Mouse (Mus musculus): Measurements from ENCODE around the gene Psenen. TPM values are rescaled to one million over a fixed set of nuclear protein-coding genes. Genes with fewer than 3 reads are reported as not detected.

Gene Psenen
- 130 to 155 TPM (median 145 TPM) in 4 replicates for total RNA-seq (2023; ENCODE audit: inconsistent age)

DNA sequence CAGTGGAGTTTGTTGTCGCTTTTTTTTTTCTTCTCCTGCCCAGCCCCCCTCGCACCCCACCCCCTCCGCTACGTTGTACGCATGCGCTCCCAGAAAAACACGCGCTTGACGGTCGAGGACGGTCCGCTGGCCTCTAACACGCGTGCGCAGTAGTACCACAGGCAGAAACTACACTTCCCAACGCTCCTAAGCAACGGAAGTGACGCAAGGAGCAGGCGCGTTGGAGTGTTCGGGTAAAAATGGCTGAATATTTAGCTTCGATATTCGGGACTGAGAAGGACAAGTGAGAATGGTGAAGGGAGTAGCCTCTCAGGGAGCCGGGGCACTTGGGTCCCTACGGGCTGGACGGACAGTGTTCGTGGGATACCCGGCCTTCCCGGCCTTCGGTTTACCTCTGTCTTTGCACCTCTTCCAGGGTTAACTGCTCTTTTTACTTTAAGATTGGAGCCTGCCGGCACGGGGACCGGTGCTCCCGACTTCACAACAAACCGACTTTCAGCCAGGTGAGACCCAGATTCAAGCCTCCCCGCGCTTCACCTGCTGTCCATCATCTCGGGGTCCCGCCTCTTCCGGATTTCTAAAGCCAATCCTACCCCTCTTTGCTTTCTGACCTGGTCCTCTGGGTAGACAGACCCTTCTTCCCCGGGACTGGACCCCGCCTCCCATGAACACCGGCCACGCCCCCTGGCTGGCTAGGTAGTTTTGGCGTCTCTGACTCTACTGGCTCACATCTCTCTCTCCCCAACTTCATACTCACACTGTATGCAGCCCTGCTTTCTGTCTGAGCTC is at the start of gene Psenen, which contains the start of the genes U2af1l4 and Gm49396:
Gene Psenen (minus strand): TSS at position 511 of the 789 bp plus-strand sequence.
Gene U2af1l4 (plus strand): TSS at position 185 of the 789 bp plus-strand sequence.
Gene Gm49396 (plus strand): TSS at position 228 of the 789 bp plus-strand sequence.

DNA sequence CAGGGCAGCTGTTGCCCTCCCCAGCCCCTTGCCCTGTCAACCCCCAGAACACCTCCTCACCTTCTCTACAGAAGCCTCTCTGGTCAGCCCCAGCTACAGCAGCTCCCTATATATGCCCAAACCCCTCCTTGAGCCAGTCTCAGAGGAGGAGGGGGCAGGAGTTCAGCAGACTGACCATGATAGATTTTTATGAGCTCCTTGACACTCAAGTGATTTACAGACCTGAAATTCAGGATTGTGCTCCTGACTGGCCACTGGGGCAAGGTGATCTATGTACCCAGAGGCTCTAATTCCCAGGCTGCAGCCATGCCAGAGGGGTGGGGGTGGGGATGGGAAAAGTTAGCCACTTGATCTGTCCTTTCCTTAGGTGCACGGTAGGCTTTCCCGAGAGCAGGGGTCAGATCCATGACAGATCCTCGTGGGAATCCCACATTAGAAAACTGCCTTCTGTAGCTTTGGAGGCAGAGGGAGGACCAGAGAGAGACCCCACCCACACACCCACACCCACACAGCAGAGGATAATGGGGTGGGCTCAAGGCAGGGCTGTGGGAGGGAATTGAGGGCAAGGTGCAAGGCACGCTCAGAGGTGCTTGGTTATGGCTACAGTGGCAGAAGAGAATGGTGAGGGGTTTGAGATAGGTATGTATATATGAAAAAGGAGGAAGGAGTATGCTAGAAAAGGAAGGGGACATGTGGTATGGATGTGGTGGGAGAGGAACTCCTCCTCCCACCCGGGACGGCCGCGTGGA is 49.4 kb upstream of the Psenen start, which contains the start of gene Upk1a:
Gene Upk1a (minus strand): TSS at position 194 of the 749 bp plus-strand sequence.

DNA sequence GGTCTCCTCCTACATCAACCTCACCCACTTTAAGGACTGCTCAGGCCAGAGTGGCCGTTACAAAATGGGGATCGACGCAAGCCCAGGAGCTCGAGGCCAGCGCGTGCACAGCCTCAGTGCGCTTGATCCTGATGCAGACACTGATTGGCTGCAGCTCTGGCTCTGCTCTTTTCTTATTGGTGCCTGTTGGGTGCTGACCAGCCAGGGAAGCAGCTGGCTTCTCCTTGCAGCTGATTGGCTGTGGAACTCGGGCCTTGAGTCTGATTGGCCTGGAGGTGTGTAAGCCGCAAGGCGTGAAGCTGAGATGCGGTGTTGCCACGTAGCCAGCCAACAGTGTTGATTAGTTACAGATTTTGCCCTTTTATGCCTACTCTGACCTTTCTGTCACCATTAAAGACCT is 35.4 kb upstream of the Psenen start, which contains the start of gene Zbtb32:
Gene Zbtb32 (minus strand): TSS at position 124 of the 400 bp plus-strand sequence.

DNA sequence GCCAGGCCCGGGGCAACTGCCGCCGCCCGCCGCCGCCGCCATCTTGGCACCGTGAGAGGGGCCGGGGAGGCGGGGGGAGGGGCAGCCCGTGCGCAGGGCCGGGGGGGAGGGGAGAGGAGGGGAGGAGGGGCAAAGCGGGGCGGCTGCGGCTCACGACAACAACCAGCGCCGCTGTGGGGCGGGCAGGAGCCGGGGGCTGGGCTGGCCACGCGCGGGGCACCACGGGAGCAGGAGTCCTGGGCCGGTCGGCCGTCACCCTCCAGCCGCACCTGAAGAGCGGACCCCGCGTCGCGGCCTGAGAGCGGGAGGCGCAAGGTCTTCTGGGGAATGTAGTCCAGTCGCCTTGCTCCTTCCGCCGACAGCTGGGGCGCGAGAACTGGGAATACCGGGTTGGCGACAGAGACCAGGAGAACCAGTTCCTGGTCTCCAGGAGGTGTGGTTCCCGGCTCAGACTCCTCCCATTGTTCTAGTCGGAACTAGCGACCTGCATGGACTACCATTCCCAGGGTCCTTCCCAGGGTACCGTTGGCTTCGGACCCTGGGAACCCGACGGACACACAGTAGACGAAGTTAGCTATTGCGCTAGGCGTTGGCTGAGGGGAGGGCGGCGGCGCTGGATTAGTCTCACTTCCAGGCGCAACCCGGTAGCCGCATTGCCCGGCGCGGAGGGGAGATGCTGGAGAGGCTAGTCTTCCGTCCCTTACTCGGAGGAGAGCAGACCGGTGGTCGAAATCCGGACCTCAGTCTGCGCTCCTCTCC is 25.4 kb upstream of the Psenen start, which contains the start of gene Kmt2b:
Gene Kmt2b (minus strand): TSS at position 51 of the 759 bp plus-strand sequence.

DNA sequence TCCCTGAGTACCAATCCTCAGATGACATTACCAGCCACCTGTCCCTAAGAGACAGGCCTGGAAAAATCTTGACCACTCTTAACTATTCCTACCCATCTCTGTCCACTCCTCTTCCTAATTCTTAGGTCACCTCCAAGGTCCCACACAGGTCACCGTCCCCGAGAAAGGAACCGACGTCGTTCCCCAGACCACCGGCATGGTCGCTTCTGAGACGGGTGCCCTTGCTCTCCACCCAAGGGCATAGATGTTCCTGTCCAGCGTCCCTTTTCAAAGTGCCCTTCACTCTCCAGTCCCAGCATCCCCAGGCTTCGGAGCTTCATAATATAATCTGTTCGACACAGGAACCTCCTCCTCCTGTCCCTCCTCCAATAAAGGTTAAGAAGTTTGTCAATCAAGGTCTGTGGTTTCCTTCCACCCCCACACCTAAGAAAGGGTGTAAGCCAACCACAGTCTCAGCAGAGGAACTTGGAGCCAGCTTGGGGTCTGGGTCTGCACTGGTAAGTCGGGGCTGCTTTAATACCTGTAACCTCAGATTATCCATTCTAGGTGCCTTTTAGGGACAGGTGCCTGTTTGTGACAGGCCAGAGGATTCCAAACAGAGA is 1.6 kb upstream of the Psenen start, which contains the start of gene Igflr1:
Gene Igflr1 (plus strand): TSS at position 458 of the 602 bp plus-strand sequence.

DNA sequence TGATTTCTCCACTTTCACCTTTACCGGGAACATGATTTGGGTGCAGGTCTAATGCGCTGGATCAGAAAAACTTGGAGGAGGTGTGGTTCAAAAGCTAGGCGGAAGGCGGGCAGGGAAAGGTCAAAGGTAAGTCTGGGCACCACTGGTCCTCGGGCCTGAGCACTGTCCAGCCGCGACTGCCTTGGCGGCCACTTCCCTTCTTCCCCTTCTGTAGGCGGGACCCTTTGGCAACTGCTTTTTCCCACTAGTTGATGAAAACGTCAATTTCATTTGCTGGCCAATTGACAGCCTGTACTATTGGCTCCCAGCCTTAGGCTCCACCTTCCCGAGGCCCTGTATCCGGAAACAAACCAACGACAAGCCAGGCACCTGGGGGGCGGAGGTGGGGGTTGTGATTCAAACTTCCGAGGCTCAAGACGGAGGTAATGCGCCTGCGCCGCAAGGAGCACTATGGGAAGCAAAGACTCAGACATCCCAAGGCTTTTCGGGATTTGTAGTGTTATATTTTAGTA is 3.9 kb downstream of the Psenen start, which contains the start of gene Lin37:
Gene Lin37 (minus strand): TSS at position 396 of the 512 bp plus-strand sequence.

DNA sequence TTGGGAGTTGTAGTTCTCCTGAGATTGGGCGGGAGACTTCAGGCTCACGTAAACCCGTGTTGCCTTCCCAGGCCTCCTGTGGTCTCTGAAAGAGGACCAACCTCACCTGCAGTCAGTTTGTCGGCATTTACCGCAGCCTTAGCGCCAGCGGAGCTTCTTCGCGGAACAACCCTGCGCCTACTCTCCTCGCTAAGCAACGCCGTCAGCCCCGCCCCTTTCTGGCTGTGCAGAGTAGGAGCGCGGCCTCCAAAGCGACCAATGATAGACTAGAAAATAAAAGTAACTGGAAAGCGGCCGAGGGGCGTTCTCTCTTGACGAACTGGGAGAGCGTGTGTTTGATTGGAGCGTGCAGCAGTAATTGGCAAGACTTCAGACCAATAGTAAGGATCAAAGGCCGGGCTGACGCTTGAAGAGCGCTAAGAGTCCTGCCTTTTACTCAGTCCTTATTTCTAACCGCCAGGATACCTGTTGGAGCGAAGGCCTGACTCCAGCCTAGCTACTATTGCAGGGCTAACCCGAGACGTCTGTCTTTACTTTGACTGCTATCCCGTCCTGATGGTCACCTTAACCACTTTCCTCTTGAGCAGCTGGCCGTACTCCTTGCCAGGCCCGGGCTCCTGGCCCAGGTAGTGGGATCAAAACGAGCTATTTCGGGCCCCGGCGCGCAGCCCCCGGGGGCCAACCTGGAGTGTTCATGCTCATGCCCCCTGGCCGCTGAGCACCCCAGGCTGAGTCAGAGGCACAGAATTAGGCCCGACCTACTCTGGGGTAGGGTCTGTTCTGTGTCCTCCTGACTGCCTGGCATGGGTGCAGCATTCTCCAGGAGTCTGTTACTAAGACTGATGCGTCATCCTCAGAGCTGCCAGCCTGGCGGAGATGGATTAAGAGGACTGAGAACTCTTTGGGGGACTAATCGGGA is 11.1 kb downstream of the Psenen start, which contains the start of the genes Hspb6 and Proser3:
Gene Hspb6 (plus strand): TSS at position 77 of the 919 bp plus-strand sequence.
Gene Proser3 (minus strand): TSS at position 198 of the 919 bp plus-strand sequence.

DNA sequence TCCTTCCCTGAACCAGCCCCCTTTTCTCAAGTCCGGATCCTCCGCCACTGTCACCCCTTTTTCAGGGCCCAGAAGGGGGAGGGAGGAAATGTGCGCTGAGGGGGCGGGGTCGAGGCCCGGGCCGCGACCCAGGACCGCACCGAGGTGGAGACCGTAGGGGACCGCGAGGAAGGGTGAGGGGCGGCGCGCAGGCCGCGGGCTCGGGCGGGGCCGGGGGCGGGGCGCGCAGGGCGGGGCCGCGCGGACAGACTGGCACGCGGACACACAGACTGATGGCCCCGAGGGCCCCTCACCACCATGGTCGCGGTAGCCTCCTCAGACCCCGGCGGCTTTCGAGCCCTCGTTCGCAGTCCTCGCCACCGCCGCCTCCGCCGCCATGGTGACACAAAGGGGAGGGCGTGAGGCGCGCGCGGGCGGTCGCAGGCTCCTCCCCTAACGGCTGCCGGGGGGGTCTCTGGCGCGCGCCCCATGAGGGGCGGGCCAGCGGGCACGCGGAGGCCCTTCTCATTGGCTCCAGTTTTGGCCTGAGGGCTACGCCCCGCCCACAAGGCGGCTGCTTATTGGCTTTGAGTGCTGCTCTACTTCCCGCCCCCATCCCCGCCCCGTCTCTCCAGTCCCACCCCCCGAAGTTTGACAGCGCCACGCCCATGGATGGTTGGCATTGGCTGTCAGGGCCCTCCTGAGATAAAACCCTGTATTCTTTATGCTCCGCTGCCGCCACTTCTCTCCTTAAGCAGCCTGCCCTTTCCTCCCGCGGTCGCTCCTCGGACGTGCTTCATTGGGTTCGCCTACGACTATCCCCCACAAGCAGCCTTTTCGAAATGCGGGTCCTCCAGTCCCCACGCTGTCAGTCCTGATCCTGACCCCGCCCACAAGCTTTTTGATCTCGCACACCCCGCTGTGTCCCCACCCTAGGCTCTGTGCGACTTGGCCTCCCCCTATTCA is 28.5 kb downstream of the Psenen start, which contains the start of gene Arhgap33:
Gene Arhgap33 (minus strand): TSS at position 428 of the 945 bp plus-strand sequence.

Other genes starting within 250 kb of the Psenen start
- 6.4 to 7.9 TPM (median 6.8 TPM) in 4 replicates for gene Syne4, start 248.8 kb downstream of the Psenen start, total RNA-seq (2023; ENCODE audit: inconsistent age)
- 4.3 to 7.0 TPM (median 5.0 TPM) in 4 replicates for gene E130208F15Rik, start 241.9 kb downstream of the Psenen start, total RNA-seq (2023; ENCODE audit: inconsistent age)
- gene Sdhaf1, start 239.7 kb downstream of the Psenen start, total RNA-seq (2023; ENCODE audit: inconsistent age) = 17.6 to 23.6 TPM (median 21.4 TPM) in 4 replicates
- gene Lrfn3, start 200.9 kb downstream of the Psenen start, total RNA-seq (2023; ENCODE audit: inconsistent age) = not detected in 4 replicates
- 70.1 to 84.0 TPM (median 75.8 TPM) in 4 replicates for gene Tyrobp, start 149.9 kb downstream of the Psenen start, total RNA-seq (2023; ENCODE audit: inconsistent age)
- gene Hcst, start 143.8 kb downstream of the Psenen start, total RNA-seq (2023; ENCODE audit: inconsistent age) = 39.7 to 48.5 TPM (median 46.1 TPM) in 4 replicates
- 301 to 337 TPM (median 313 TPM) in 4 replicates for gene Nfkbid, start 141.9 kb downstream of the Psenen start, total RNA-seq (2023; ENCODE audit: inconsistent age)
- not detected in 4 replicates for gene Aplp1, start 118.1 kb downstream of the Psenen start, total RNA-seq (2023; ENCODE audit: inconsistent age)
- gene Kirrel2, start 105.9 kb downstream of the Psenen start, total RNA-seq (2023; ENCODE audit: inconsistent age) = not detected in 4 replicates
- not detected in 4 replicates for gene Nphs1, start 105.3 kb downstream of the Psenen start, total RNA-seq (2023; ENCODE audit: inconsistent age)
- not detected in 4 replicates for gene Prodh2, start 70.0 kb downstream of the Psenen start, total RNA-seq (2023; ENCODE audit: inconsistent age)
- gene Arhgap33, start 28.6 kb downstream of the Psenen start, total RNA-seq (2023; ENCODE audit: inconsistent age) = 11.3 to 15.9 TPM (median 12.8 TPM) in 4 replicates
- gene Hspb6, start 11.4 kb downstream of the Psenen start, total RNA-seq (2023; ENCODE audit: inconsistent age) = 1.6 to 3.7 TPM (median 2.0 TPM) in 4 replicates
- 11.8 to 20.0 TPM (median 14.2 TPM) in 4 replicates for gene Proser3, start 11.3 kb downstream of the Psenen start, total RNA-seq (2023; ENCODE audit: inconsistent age)
- 38.2 to 49.8 TPM (median 44.0 TPM) in 4 replicates for gene Lin37, start 3.8 kb downstream of the Psenen start, total RNA-seq (2023; ENCODE audit: inconsistent age)
- 98.1 to 127 TPM (median 108 TPM) in 4 replicates for gene U2af1l4, start 326 bp downstream of the Psenen start, total RNA-seq (2023; ENCODE audit: inconsistent age)
- gene Gm49396, start 283 bp downstream of the Psenen start, total RNA-seq (2023; ENCODE audit: inconsistent age) = 9.7 to 14.5 TPM (median 10.9 TPM) in 4 replicates
- gene Igflr1, start 1.8 kb upstream of the Psenen start, total RNA-seq (2023; ENCODE audit: inconsistent age) = 7.7 to 12.0 TPM (median 8.8 TPM) in 4 replicates
- 95.8 to 120 TPM (median 111 TPM) in 4 replicates for gene Kmt2b, start 25.1 kb upstream of the Psenen start, total RNA-seq (2023; ENCODE audit: inconsistent age)
- gene Zbtb32, start 35.3 kb upstream of the Psenen start, total RNA-seq (2023; ENCODE audit: inconsistent age) = 1.0 to 1.6 TPM (median 1.2 TPM) in 4 replicates
- 0.48 to 0.71 TPM (median 0.48 TPM) in 3 of 4 replicates, not detected in the other for gene Upk1a, start 49.2 kb upstream of the Psenen start, total RNA-seq (2023; ENCODE audit: inconsistent age)
- gene Cox6b1, start 62.5 kb upstream of the Psenen start, total RNA-seq (2023; ENCODE audit: inconsistent age) = 203 to 268 TPM (median 215 TPM) in 4 replicates
- gene Etv2, start 72.2 kb upstream of the Psenen start, total RNA-seq (2023; ENCODE audit: inconsistent age) = not detected in 4 replicates
- 91.1 to 103 TPM (median 95.7 TPM) in 4 replicates for gene Rbm42, start 86.7 kb upstream of the Psenen start, total RNA-seq (2023; ENCODE audit: inconsistent age)
- 54.9 to 62.9 TPM (median 59.7 TPM) in 4 replicates for gene Haus5, start 101.4 kb upstream of the Psenen start, total RNA-seq (2023; ENCODE audit: inconsistent age)
- not detected in 4 replicates for gene Pmis2, start 108.0 kb upstream of the Psenen start, total RNA-seq (2023; ENCODE audit: inconsistent age)
- gene 2200002J24Rik, start 135.3 kb upstream of the Psenen start, total RNA-seq (2023; ENCODE audit: inconsistent age) = not detected in 4 replicates
- 0.30 to 1.6 TPM (median 0.54 TPM) in 4 replicates for gene Atp4a, start 148.6 kb upstream of the Psenen start, total RNA-seq (2023; ENCODE audit: inconsistent age)
- gene Tmem147, start 165.9 kb upstream of the Psenen start, total RNA-seq (2023; ENCODE audit: inconsistent age) = 43.1 to 54.2 TPM (median 51.1 TPM) in 4 replicates
- gene Gapdhs, start 180.1 kb upstream of the Psenen start, total RNA-seq (2023; ENCODE audit: inconsistent age) = not detected in 4 replicates
- 2.7 to 5.7 TPM (median 2.9 TPM) in 4 replicates for gene Sbsn, start 187.8 kb upstream of the Psenen start, total RNA-seq (2023; ENCODE audit: inconsistent age)
- not detected in 4 replicates for gene Dmkn, start 200.1 kb upstream of the Psenen start, total RNA-seq (2023; ENCODE audit: inconsistent age)
- gene Krtdap, start 224.3 kb upstream of the Psenen start, total RNA-seq (2023; ENCODE audit: inconsistent age) = not detected in 4 replicates

All from B cell, adult (primary cell).